ENCODE assay signal across 20 mouse cellular contexts in genomic region chr15:83865626-83866025, GRCm38 (mm10).
"Had no signal": no experiment of that assay in that cellular context is flagged by ENCODE, and none has a peak within 500 bp of the region (broad histone marks: within the 10 kb centered on the region; RNA-seq: fewer than 3 reads in every experiment).

No protein-coding gene starts in this region.

- H3K4me3 ChIP-seq: heart, embryonic 10.5 days; heart, embryonic 12.5 days; kidney, embryonic 15.5 days; left cerebral cortex, adult 2 months; limb, embryonic 13.5 days; limb, embryonic 15.5 days; liver, embryonic 12.5 days had no signal

- H3K27ac ChIP-seq: heart, embryonic 10.5 days; hindbrain, embryonic 14.5 days; kidney, embryonic 15.5 days; kidney, postnatal 0 days; left cerebral cortex, adult 2 months; limb, embryonic 13.5 days; limb, embryonic 15.5 days; liver, embryonic 12.5 days; liver, embryonic 14.5 days had no signal

- DNase-seq: gastrocnemius, postnatal 14 days; heart, adult 18-20 months; heart, postnatal 10 days; kidney, adult 11 months; kidney, adult 2 months; kidney, adult 9 months; kidney, postnatal 14 days; kidney, postnatal 36 days; layer of hippocampus, adult 9-11 months; layer of hippocampus, postnatal 36 days had no signal
